In genomic region chr9:31437861-31438260, GRCm38 (mm10) we compare ENCODE assay signal across 22 mouse cellular contexts. TPM values are rescaled to one million over a fixed set of nuclear protein-coding genes. Genes with fewer than 3 reads are reported as not detected.
A peak's percentile ranks its signal among the peaks of the same experiment; 100 is the strongest.
DNase-seq lines count a peak whose midpoint lies in the region; ATAC-seq and TF ChIP-seq lines count a peak whose summit lies in the region.
"Had no signal": no experiment of that assay in that cellular context is flagged by ENCODE, and none has a peak within 500 bp of the region (broad histone marks: within the 10 kb centered on the region; RNA-seq: fewer than 3 reads in every experiment).

No protein-coding gene starts in this region.

- no peaks in the 10 kb centered on the region for H3K9me3 ChIP-seq in liver, embryonic 11.5 days (ENCODE audit: control insufficient read depth, low read length)
- H3K9me3 ChIP-seq in stomach, embryonic 16.5 days (replicated peaks; ENCODE audit: control insufficient read depth, low read length): no peaks in the 10 kb centered on the region
- H3K9me3 ChIP-seq: embryonic facial prominence, embryonic 15.5 days; heart, embryonic 13.5 days; limb, embryonic 12.5 days; liver, embryonic 15.5 days had no signal

- H3K4me2 ChIP-seq in liver, embryonic 11.5 days: no peak overlapping the region
- H3K4me2 ChIP-seq in stomach, embryonic 16.5 days (ENCODE audit: low read depth, low read length): no peak overlapping the region
- H3K4me2 ChIP-seq: embryonic facial prominence, embryonic 15.5 days; heart, embryonic 13.5 days; limb, embryonic 12.5 days; liver, embryonic 15.5 days had no signal

- peak; percentile 67 for DNase-seq in liver, adult 2 months (ENCODE audit: extremely low read depth, low read depth, low spot score)
- DNase-seq in liver, embryonic 11.5 days (ENCODE audit: low spot score): no peak
- DNase-seq in kidney, adult 18-20 months: peak; percentile 47
- peak; percentile 55 for DNase-seq in kidney, postnatal 14 days
- DNase-seq in retina, postnatal 1 day: no peak
- DNase-seq in right cerebral cortex, postnatal 36 days (ENCODE audit: low spot score in 2 of 2): no peak
- DNase-seq in gastrocnemius, adult 18-20 months (ENCODE audit: low spot score): no peak
- DNase-seq: cerebellum, postnatal 10 days; embryo, embryonic 11 days; heart, postnatal 4 days; lung, postnatal 10 days; thymus, adult 2 months had no signal

- TF ChIP-seq CTCF in liver, adult 2 months (IDR thresholded peaks at IDR 0.05; ENCODE audit: low read depth, low read length): no peak

- ATAC-seq in liver, embryonic 11.5 days (replicated peaks; ENCODE audit: low FRiP score): no peak
- peak; percentile 94 for ATAC-seq in stomach, embryonic 16.5 days (ENCODE audit: insufficient read depth, low FRiP score)
- ATAC-seq: activated CD4-positive, CD25-positive, alpha-beta regulatory T cell, adult 4 months; midbrain, embryonic 16.5 days had no signal

- H3K4me3 ChIP-seq in liver, adult 2 months (ENCODE audit: insufficient read depth, low read depth, low read length): no peak overlapping the region
- no peak overlapping the region for H3K4me3 ChIP-seq in liver, embryonic 11.5 days (ENCODE audit: low read depth, low read length)
- no peak overlapping the region for H3K4me3 ChIP-seq in stomach, embryonic 16.5 days (replicated peaks; ENCODE audit: low read length)
- H3K4me3 ChIP-seq: embryonic facial prominence, embryonic 15.5 days; heart, embryonic 13.5 days; limb, embryonic 12.5 days; liver, embryonic 15.5 days; megakaryocyte, embryonic 14.5 days had no signal

- no peaks in the 10 kb centered on the region for H3K79me2 ChIP-seq in liver, adult 2 months (ENCODE audit: control insufficient read depth, insufficient read depth, low read length)

- no peaks in the 10 kb centered on the region; the same call in 1 of the 2 replicates for H3K4me1 ChIP-seq in liver, adult 2 months (ENCODE audit: control insufficient read depth, insufficient read depth, low read length)
- H3K4me1 ChIP-seq in liver, embryonic 11.5 days (replicated peaks; ENCODE audit: control insufficient read depth, insufficient read depth, low read length): no peaks in the 10 kb centered on the region
- H3K4me1 ChIP-seq in stomach, embryonic 16.5 days (ENCODE audit: control insufficient read depth, insufficient read depth, low read length): no peaks in the 10 kb centered on the region
- H3K4me1 ChIP-seq: embryonic facial prominence, embryonic 15.5 days; heart, embryonic 13.5 days; limb, embryonic 12.5 days; liver, embryonic 15.5 days; megakaryocyte, embryonic 14.5 days had no signal

- H3K36me3 ChIP-seq in liver, adult 2 months (ENCODE audit: control insufficient read depth, insufficient read depth, low read length): no peaks in the 10 kb centered on the region
- no peaks in the 10 kb centered on the region for H3K36me3 ChIP-seq in liver, embryonic 11.5 days (ENCODE audit: control insufficient read depth, insufficient read depth, low read length)
- H3K36me3 ChIP-seq in stomach, embryonic 16.5 days (ENCODE audit: control insufficient read depth, insufficient read depth, low read length): no peaks in the 10 kb centered on the region
- H3K36me3 ChIP-seq: embryonic facial prominence, embryonic 15.5 days; heart, embryonic 13.5 days; limb, embryonic 12.5 days; liver, embryonic 15.5 days had no signal

- TF ChIP-seq POLR2A in liver, adult 2 months (IDR thresholded peaks at IDR 0.05; ENCODE audit: extremely low read depth, insufficient read depth, low read length): no peak

- H3K27me3 ChIP-seq in liver, adult 2 months (ENCODE audit: control insufficient read depth, insufficient read depth, low read length): no peaks in the 10 kb centered on the region
- no peaks in the 10 kb centered on the region for H3K27me3 ChIP-seq in liver, embryonic 11.5 days (replicated peaks; ENCODE audit: control insufficient read depth, insufficient read depth, low read length)
- no peaks in the 10 kb centered on the region for H3K27me3 ChIP-seq in stomach, embryonic 16.5 days (ENCODE audit: control insufficient read depth, insufficient read depth, low read length)
- H3K27me3 ChIP-seq: embryonic facial prominence, embryonic 15.5 days; heart, embryonic 13.5 days; limb, embryonic 12.5 days; liver, embryonic 15.5 days had no signal

- 62% methylated on average over 7 of the region's 7 CpGs for WGBS in liver, adult 2 months
- 83% methylated on average over 7 of the region's 7 CpGs for WGBS in liver, embryonic 11.5 days
- WGBS in stomach, embryonic 16.5 days: 63% methylated on average over 7 of the region's 7 CpGs

- H3K27ac ChIP-seq in liver, adult 2 months (replicated peaks; ENCODE audit: insufficient read depth, low read depth, low read length): no peak overlapping the region
- H3K27ac ChIP-seq in liver, embryonic 11.5 days (ENCODE audit: low read depth, low read length): no peak overlapping the region
- no peak overlapping the region for H3K27ac ChIP-seq in stomach, embryonic 16.5 days (ENCODE audit: low read length)
- H3K27ac ChIP-seq: embryonic facial prominence, embryonic 15.5 days; heart, embryonic 13.5 days; limb, embryonic 12.5 days; liver, embryonic 15.5 days had no signal

- no peak overlapping the region for H3K9ac ChIP-seq in liver, adult 2 months (ENCODE audit: low read depth, low read length)
- H3K9ac ChIP-seq in liver, embryonic 11.5 days (ENCODE audit: low read depth, low read length): no peak overlapping the region
- H3K9ac ChIP-seq in stomach, embryonic 16.5 days (ENCODE audit: low read length): no peak overlapping the region
- H3K9ac ChIP-seq: embryonic facial prominence, embryonic 15.5 days; heart, embryonic 13.5 days; limb, embryonic 12.5 days; liver, embryonic 15.5 days had no signal

RNA-seq across cellular contexts. Expression of gene Tmem45b, which starts 26.4 kb away (rescaled TPM):
- 0.13 and 0.55 TPM in 2 replicates for total RNA-seq in liver, adult 2 months (2014; rRNA removed)
- 0.37 and 0.73 TPM in 2 replicates for polyA plus RNA-seq in liver, adult 2 months (2012; rRNA removed)
- not detected in 2 replicates for polyA plus RNA-seq in liver, embryonic 11.5 days (2014; fragmentation: Nextera tagmentation; extraction: Ambion mirVana)
- 31.9 and 40.1 TPM in 2 replicates for polyA plus RNA-seq in stomach, embryonic 16.5 days (2015; fragmentation: Nextera tagmentation; extraction: Ambion mirVana)
- 1 to 10 TPM in 1 of 2 experiments, under 1 TPM in 1; 0.87 to 2.8 TPM for total RNA-seq in gastrocnemius, adult 18-20 months (2021)
- total RNA-seq: layer of hippocampus, postnatal 10 days had no signal
- polyA plus RNA-seq: activated CD4-positive, CD25-positive, alpha-beta regulatory T cell, adult 4 months; forebrain, embryonic 11.5 days; heart, embryonic 13.5 days; limb, embryonic 12.5 days had no signal

RNA-seq across cellular contexts. Expression of gene Nfrkb, which starts 51.9 kb away (rescaled TPM):
- 6.6 and 8.6 TPM in 2 replicates for total RNA-seq in liver, adult 2 months (2014; rRNA removed)
- polyA plus RNA-seq in liver, adult 2 months (2012; rRNA removed): 5.6 and 8.2 TPM in 2 replicates
- 16.1 and 16.4 TPM in 2 replicates for polyA plus RNA-seq in liver, embryonic 11.5 days (2014; fragmentation: Nextera tagmentation; extraction: Ambion mirVana)
- 18.0 and 20.5 TPM in 2 replicates for polyA plus RNA-seq in stomach, embryonic 16.5 days (2015; fragmentation: Nextera tagmentation; extraction: Ambion mirVana)
- 1 to 10 TPM; 8.6 to 8.7 TPM for total RNA-seq in gastrocnemius, adult 18-20 months (2021)

Comparison
In these comparisons a context has a peak if more than half of its experiments do, and no peak if none do; other contexts are left out.
1. DNase-seq: peak in liver, adult 2 months (single experiment), kidney, adult 18-20 months (single experiment) and kidney, postnatal 14 days (single experiment); none in liver, embryonic 11.5 days (single experiment), retina, postnatal 1 day (single experiment), right cerebral cortex, postnatal 36 days (0 of 2) and gastrocnemius, adult 18-20 months (single experiment).
2. RNA of gene Tmem45b, which starts 26.4 kb away (polyA plus RNA-seq): 31.9 to 40.1 TPM in stomach, embryonic 16.5 days; 0.37 to 0.73 TPM in liver, adult 2 months and not detected in liver, embryonic 11.5 days; every median in the first group is over 10 times any median in the second.